Mouse (Mus musculus): ENCODE measurements around the gene Rcc1l. TPM values are rescaled to one million over a fixed set of nuclear protein-coding genes. Genes with fewer than 3 reads are reported as not detected.

Rcc1l gene
- polyA plus RNA-seq, 1 experiment from 2014 or later = 34.9 TPM

DNA sequence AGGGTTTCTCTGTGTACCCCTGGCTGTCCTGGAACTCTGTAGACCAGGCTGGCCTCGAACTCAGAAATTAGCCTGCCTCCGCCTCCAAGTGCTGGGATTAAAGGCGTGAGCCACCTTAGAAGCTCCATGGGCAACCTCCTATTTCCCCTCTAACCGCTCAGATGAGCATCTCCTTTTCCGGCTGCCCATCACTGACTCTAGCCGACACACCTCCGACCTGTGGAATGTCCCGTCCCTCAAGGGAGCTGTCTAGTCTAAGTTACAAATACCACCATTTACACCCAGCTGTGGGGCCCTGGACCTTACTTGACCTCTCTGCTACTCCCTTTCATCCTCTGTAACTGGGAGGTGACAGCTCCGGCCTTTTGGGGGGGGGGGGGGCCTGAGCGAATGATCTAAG lies 878 bp downstream of the Rcc1l start:
- peak; percentile 36 for ATAC-seq (ENCODE audit: low FRiP score, low TSS enrichment)
- H3K4me2 ChIP-seq (replicated peaks; ENCODE audit: low read depth, low read length) = peak overlapping the region; percentile 63
- no peaks in the 10 kb centered on the region; the same call in 1 of the 2 replicates for H3K36me3 ChIP-seq (ENCODE audit: insufficient read depth, low read length)
- H3K4me3 ChIP-seq (ENCODE audit: low read length) = peak overlapping the region; percentile 73
- WGBS = 4% methylated on average over 10 of the region's 10 CpGs
- peak overlapping the region; percentile 83 for H3K27ac ChIP-seq (ENCODE audit: low read length)
- peaks cover 18% of the 10 kb centered on the region for H3K4me1 ChIP-seq (ENCODE audit: insufficient read depth, low read length)
- H3K9ac ChIP-seq (replicated peaks; ENCODE audit: low read length) = peak overlapping the region; percentile 73
- no peaks in the 10 kb centered on the region for H3K27me3 ChIP-seq (ENCODE audit: insufficient read depth, low read length)
- no peaks in the 10 kb centered on the region for H3K9me3 ChIP-seq (ENCODE audit: low read length)

DNA sequence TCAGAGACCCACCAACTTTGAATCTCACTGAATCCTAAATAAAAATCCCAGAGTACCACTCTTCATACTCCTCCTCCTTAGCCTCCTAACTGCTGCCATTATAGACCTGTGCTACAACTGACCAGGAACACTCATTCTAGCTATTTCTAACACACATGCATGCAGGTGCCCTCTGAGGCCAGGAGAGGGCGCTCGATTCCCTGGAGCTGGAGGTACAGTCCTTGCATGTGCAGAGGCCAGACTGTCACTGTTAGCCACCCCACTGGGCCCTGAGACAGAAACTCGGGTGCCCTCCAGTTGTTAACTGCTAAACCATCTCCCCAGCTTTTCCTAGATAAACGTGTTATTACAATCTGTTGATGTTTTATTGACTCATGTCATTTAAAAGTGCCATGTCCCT lies 3.4 kb downstream of the Rcc1l start:
- Histone ChIP-seq H3K9me3 (ENCODE audit: low read length) (no peaks in the 10 kb centered on the region), H3K36me3 (ENCODE audit: insufficient read depth, low read length) (peaks cover 4% of the 10 kb centered on the region), H3K9ac (replicated peaks; ENCODE audit: low read length) (no peak overlapping the region), H3K4me2 (replicated peaks; ENCODE audit: low read depth, low read length) (no peak overlapping the region), H3K27ac (ENCODE audit: low read length) (no peak overlapping the region), H3K4me3 (ENCODE audit: low read length) (no peak overlapping the region), H3K27me3 (ENCODE audit: insufficient read depth, low read length) (no peaks in the 10 kb centered on the region), H3K4me1 (ENCODE audit: insufficient read depth, low read length) (peaks cover 22% of the 10 kb centered on the region)
- no peak for ATAC-seq (ENCODE audit: low FRiP score, low TSS enrichment)
- 52% methylated on average over 4 of the region's 4 CpGs for WGBS

- H3K27me3 ChIP-seq (ENCODE audit: insufficient read depth, low read length) = no peaks in the 10 kb centered on the region
- H3K4me3 ChIP-seq (ENCODE audit: low read length) = no peak overlapping the region
- no peak for ATAC-seq (ENCODE audit: low FRiP score, low TSS enrichment)
- no peak overlapping the region for H3K4me2 ChIP-seq (replicated peaks; ENCODE audit: low read depth, low read length)
- WGBS = 89% methylated on average over 8 of the region's 8 CpGs
- H3K9me3 ChIP-seq (ENCODE audit: low read length) = no peaks in the 10 kb centered on the region
- H3K4me1 ChIP-seq (ENCODE audit: insufficient read depth, low read length) = peaks cover 20% of the 10 kb centered on the region
- H3K27ac ChIP-seq (ENCODE audit: low read length) = no peak overlapping the region
- H3K9ac ChIP-seq (replicated peaks; ENCODE audit: low read length) = no peak overlapping the region
- peaks cover 10% of the 10 kb centered on the region for H3K36me3 ChIP-seq (ENCODE audit: insufficient read depth, low read length)
Measured at GRCm38 (mm10) chr5:134170167-134170566, 6.4 kb downstream of the Rcc1l start.

DNA sequence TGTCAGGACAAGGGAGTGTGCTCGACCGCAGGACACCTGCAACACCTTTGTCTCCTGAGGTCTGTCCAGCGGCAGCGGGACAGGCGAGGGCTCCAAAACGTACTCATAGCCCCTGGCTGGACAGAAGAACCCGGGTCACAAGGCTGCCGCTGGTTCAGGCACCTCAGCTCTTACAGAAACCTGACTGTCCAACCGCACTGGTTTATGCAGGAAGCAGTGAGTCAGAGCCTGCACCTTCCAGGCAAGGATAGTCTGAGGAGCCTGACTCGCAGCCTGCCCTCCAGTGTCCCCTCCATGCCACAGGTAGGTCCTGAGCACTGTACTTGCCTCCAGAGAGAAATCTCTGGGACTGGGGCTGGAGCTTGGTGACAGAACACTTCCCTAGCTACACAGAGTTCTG lies 7.3 kb downstream of the Rcc1l start:
- Histone ChIP-seq H3K9me3 (ENCODE audit: low read length) (no peaks in the 10 kb centered on the region), H3K4me2 (replicated peaks; ENCODE audit: low read depth, low read length) (no peak overlapping the region), H3K27me3 (ENCODE audit: insufficient read depth, low read length) (no peaks in the 10 kb centered on the region), H3K36me3 (ENCODE audit: insufficient read depth, low read length) (peaks cover 10% of the 10 kb centered on the region), H3K4me1 (ENCODE audit: insufficient read depth, low read length) (peaks cover 11% of the 10 kb centered on the region), H3K9ac (replicated peaks; ENCODE audit: low read length) (no peak overlapping the region), H3K27ac (ENCODE audit: low read length) (peak overlapping the region; percentile 47; the same call in 1 of the 2 replicates), H3K4me3 (ENCODE audit: low read length) (no peak overlapping the region)
- WGBS = 87% methylated on average over 10 of the region's 10 CpGs
- no peak for ATAC-seq (ENCODE audit: low FRiP score, low TSS enrichment)

- ATAC-seq (ENCODE audit: low FRiP score, low TSS enrichment) = peak; percentile 65
- H3K36me3 ChIP-seq (ENCODE audit: insufficient read depth, low read length) = peaks cover 18% of the 10 kb centered on the region
- no peaks in the 10 kb centered on the region for H3K9me3 ChIP-seq (ENCODE audit: low read length)
- H3K27me3 ChIP-seq (ENCODE audit: insufficient read depth, low read length) = no peaks in the 10 kb centered on the region
- H3K27ac ChIP-seq (ENCODE audit: low read length) = peak overlapping the region; percentile 70
- 59% methylated on average over 9 of the region's 9 CpGs for WGBS
- no peak overlapping the region for H3K9ac ChIP-seq (replicated peaks; ENCODE audit: low read length)
- H3K4me2 ChIP-seq (replicated peaks; ENCODE audit: low read depth, low read length) = no peak overlapping the region
- no peak overlapping the region for H3K4me3 ChIP-seq (ENCODE audit: low read length)
- peaks cover 7% of the 10 kb centered on the region; the same call in 1 of the 2 replicates for H3K4me1 ChIP-seq (ENCODE audit: insufficient read depth, low read length)
Measured at GRCm38 (mm10) chr5:134168033-134168432, 8.5 kb downstream of the Rcc1l start.

GRCm38 (mm10) chr5:134166642-134167041 lies 9.9 kb downstream of the Rcc1l start:
- WGBS = 92% methylated on average over 7 of the region's 7 CpGs
- no peak overlapping the region for H3K4me2 ChIP-seq (replicated peaks; ENCODE audit: low read depth, low read length)
- no peak overlapping the region for H3K4me3 ChIP-seq (ENCODE audit: low read length)
- no peak for ATAC-seq (ENCODE audit: low FRiP score, low TSS enrichment)
- H3K9me3 ChIP-seq (ENCODE audit: low read length) = no peaks in the 10 kb centered on the region
- H3K9ac ChIP-seq (replicated peaks; ENCODE audit: low read length) = no peak overlapping the region
- H3K27me3 ChIP-seq (ENCODE audit: insufficient read depth, low read length) = no peaks in the 10 kb centered on the region
- H3K36me3 ChIP-seq (ENCODE audit: insufficient read depth, low read length) = peaks cover 28% of the 10 kb centered on the region
- H3K27ac ChIP-seq (ENCODE audit: low read length) = no peak overlapping the region
- peaks cover 7% of the 10 kb centered on the region; the same call in 1 of the 2 replicates for H3K4me1 ChIP-seq (ENCODE audit: insufficient read depth, low read length)

GRCm38 (mm10) chr5:134164688-134165087 lies 11.9 kb downstream of the Rcc1l start:
- Histone ChIP-seq H3K27me3 (ENCODE audit: insufficient read depth, low read length) (no peaks in the 10 kb centered on the region), H3K4me2 (replicated peaks; ENCODE audit: low read depth, low read length) (no peak overlapping the region), H3K9me3 (ENCODE audit: low read length) (no peaks in the 10 kb centered on the region), H3K36me3 (ENCODE audit: insufficient read depth, low read length) (peaks cover 39% of the 10 kb centered on the region), H3K4me1 (ENCODE audit: insufficient read depth, low read length) (peaks cover 7% of the 10 kb centered on the region; the same call in 1 of the 2 replicates), H3K27ac (ENCODE audit: low read length) (0 out of 2 replicates have a peak overlapping the region, but pooled peaks have one; percentile 70), H3K9ac (replicated peaks; ENCODE audit: low read length) (no peak overlapping the region), H3K4me3 (ENCODE audit: low read length) (no peak overlapping the region)
- ATAC-seq (ENCODE audit: low FRiP score, low TSS enrichment) = peak; percentile 28; the same call in 1 of the 2 replicates
- 54% methylated on average over 5 of the region's 5 CpGs for WGBS

DNA sequence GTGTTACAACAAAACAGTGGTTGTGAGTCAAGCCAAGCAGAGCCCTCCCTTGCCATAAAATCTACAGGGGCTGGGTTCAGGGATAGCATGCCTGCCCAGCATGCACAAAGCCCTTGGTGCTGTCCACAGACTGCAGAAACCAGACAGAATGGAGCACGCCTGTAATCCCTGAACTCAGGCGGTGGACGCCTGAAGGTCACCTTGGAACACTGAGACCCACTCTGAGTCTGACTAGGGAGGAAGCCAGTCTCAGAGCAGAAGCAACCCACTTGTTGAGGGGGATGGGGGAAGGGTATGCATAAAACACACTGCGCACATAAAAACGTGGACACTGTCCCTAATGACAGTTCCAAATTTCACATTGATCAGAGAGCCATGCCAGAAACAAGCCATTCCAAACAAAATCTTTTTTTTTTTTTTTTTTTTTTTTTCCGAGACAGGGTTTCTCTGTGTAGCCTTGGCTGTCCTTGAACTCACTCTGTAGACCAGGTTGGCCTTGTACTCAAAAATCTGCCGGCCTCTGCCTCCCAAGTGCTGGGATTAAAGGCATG lies 20.6 kb downstream of the Rcc1l start:
- H3K4me2 ChIP-seq (replicated peaks; ENCODE audit: low read depth, low read length) = no peak overlapping the region
- peaks cover 83% of the 10 kb centered on the region for H3K36me3 ChIP-seq (ENCODE audit: insufficient read depth, low read length)
- H3K9me3 ChIP-seq (ENCODE audit: low read length) = no peaks in the 10 kb centered on the region
- no peak for ATAC-seq (ENCODE audit: low FRiP score, low TSS enrichment)
- no peak overlapping the region for H3K27ac ChIP-seq (ENCODE audit: low read length)
- H3K4me3 ChIP-seq (ENCODE audit: low read length) = no peak overlapping the region
- H3K4me1 ChIP-seq (ENCODE audit: insufficient read depth, low read length) = no peaks in the 10 kb centered on the region
- H3K9ac ChIP-seq (replicated peaks; ENCODE audit: low read length) = no peak overlapping the region
- no peaks in the 10 kb centered on the region for H3K27me3 ChIP-seq (ENCODE audit: insufficient read depth, low read length)
- WGBS = 95% methylated on average over 7 of the region's 7 CpGs

GRCm38 (mm10) chr5:134151895-134152294 lies 24.7 kb downstream of the Rcc1l start:
- ATAC-seq (ENCODE audit: low FRiP score, low TSS enrichment) = no peak

GRCm38 (mm10) chr5:134148153-134148552 lies 28.4 kb downstream of the Rcc1l start:
- H3K36me3 ChIP-seq (ENCODE audit: insufficient read depth, low read length) = peaks cover 51% of the 10 kb centered on the region
- H3K4me1 ChIP-seq (ENCODE audit: insufficient read depth, low read length) = peaks cover 4% of the 10 kb centered on the region; the same call in 1 of the 2 replicates
- no peak overlapping the region for H3K4me2 ChIP-seq (replicated peaks; ENCODE audit: low read depth, low read length)
- ATAC-seq (ENCODE audit: low FRiP score, low TSS enrichment) = no peak
- WGBS = 85% methylated on average over 4 of the region's 4 CpGs
- peaks cover 4% of the 10 kb centered on the region; the same call in 1 of the 2 replicates for H3K9me3 ChIP-seq (ENCODE audit: low read length)
- no peak overlapping the region; the same call in 1 of the 2 replicates for H3K27ac ChIP-seq (ENCODE audit: low read length)
- no peak overlapping the region for H3K4me3 ChIP-seq (ENCODE audit: low read length)
- H3K27me3 ChIP-seq (ENCODE audit: insufficient read depth, low read length) = no peaks in the 10 kb centered on the region
- no peak overlapping the region for H3K9ac ChIP-seq (replicated peaks; ENCODE audit: low read length)

More at GRCm38 (mm10) chr5:134151895-134152294, 24.7 kb downstream of the Rcc1l start:
- Histone ChIP-seq H3K36me3 (ENCODE audit: insufficient read depth, low read length) (peaks cover 74% of the 10 kb centered on the region), H3K9ac (replicated peaks; ENCODE audit: low read length) (no peak overlapping the region), H3K4me1 (ENCODE audit: insufficient read depth, low read length) (peaks cover 4% of the 10 kb centered on the region; the same call in 1 of the 2 replicates), H3K27ac (ENCODE audit: low read length) (no peak overlapping the region), H3K4me3 (ENCODE audit: low read length) (no peak overlapping the region), H3K27me3 (ENCODE audit: insufficient read depth, low read length) (no peaks in the 10 kb centered on the region), H3K4me2 (replicated peaks; ENCODE audit: low read depth, low read length) (no peak overlapping the region), H3K9me3 (ENCODE audit: low read length) (no peaks in the 10 kb centered on the region)
- WGBS = 80% methylated on average over 11 of the region's 11 CpGs

All from kidney, embryonic 16.5 days (tissue).